Mouse (Mus musculus): ENCODE results near the gene Cep295. TPM values are rescaled to one million over a fixed set of nuclear protein-coding genes. Genes with fewer than 3 reads are reported as not detected.

The Cep295 gene
- total and polyA plus RNA-seq, 2 experiments from 2014 or later: 4.6 to 10.2 TPM

- Histone ChIP-seq H3K9me3 (replicated peaks; ENCODE audit: control insufficient read depth, low read length) (no peaks in the 10 kb centered on the region), H3K4me2 (ENCODE audit: low read depth, low read length) (no peak overlapping the region), H3K27me3 (ENCODE audit: control insufficient read depth, insufficient read depth, low read length) (no peaks in the 10 kb centered on the region), H3K9ac (replicated peaks; ENCODE audit: low read depth, low read length) (no peak overlapping the region), H3K4me3 (ENCODE audit: low read depth, low read length) (no peak overlapping the region), H3K4me1 (ENCODE audit: control insufficient read depth, insufficient read depth) (no peaks in the 10 kb centered on the region), H3K36me3 (replicated peaks; ENCODE audit: control insufficient read depth, insufficient read depth, low read length) (0 out of 2 replicates have a peak, but pooled peaks cover 6% of the 10 kb centered on the region), H3K27ac (ENCODE audit: low read depth) (no peak overlapping the region)
- TF ChIP-seq EP300 (IDR thresholded peaks at IDR 0.05; ENCODE audit: low read depth) (no peak), CTCF (IDR thresholded peaks at IDR 0.05; ENCODE audit: low read depth) (no peak)
- DNase-seq (ENCODE audit: low spot score) (no peak), ATAC-seq (ENCODE audit: insufficient read depth, low read depth) (no peak)
- 87% methylated on average over 5 of the region's 5 CpGs for WGBS
Observed at GRCm38 (mm10) chr9:15300056-15300455, 57.5 kb downstream of the Cep295 start.

- H3K4me2 ChIP-seq (ENCODE audit: low read depth, low read length): no peak overlapping the region
- no peak overlapping the region for H3K27ac ChIP-seq (ENCODE audit: low read depth)
- H3K9me3 ChIP-seq (replicated peaks; ENCODE audit: control insufficient read depth, low read length): no peaks in the 10 kb centered on the region
- 0 out of 2 replicates have a peak, but pooled peaks cover 6% of the 10 kb centered on the region for H3K36me3 ChIP-seq (replicated peaks; ENCODE audit: control insufficient read depth, insufficient read depth, low read length)
- ATAC-seq (ENCODE audit: insufficient read depth, low read depth) (no peak), DNase-seq (ENCODE audit: low spot score) (no peak)
- H3K4me3 ChIP-seq (ENCODE audit: low read depth, low read length): no peak overlapping the region
- TF ChIP-seq CTCF (IDR thresholded peaks at IDR 0.05; ENCODE audit: low read depth): no peak
- no peak for TF ChIP-seq EP300 (IDR thresholded peaks at IDR 0.05; ENCODE audit: low read depth)
- H3K4me1 ChIP-seq (ENCODE audit: control insufficient read depth, insufficient read depth): no peaks in the 10 kb centered on the region
- H3K9ac ChIP-seq (replicated peaks; ENCODE audit: low read depth, low read length): no peak overlapping the region
- WGBS: 66% methylated on average over 2 of the region's 2 CpGs
- no peaks in the 10 kb centered on the region for H3K27me3 ChIP-seq (ENCODE audit: control insufficient read depth, insufficient read depth, low read length)
Observed at GRCm38 (mm10) chr9:15298451-15298850, 59.1 kb downstream of the Cep295 start.

GRCm38 (mm10) chr9:15297112-15297511, 60.5 kb downstream of the Cep295 start:
- TF ChIP-seq EP300 (IDR thresholded peaks at IDR 0.05; ENCODE audit: low read depth) (no peak), CTCF (IDR thresholded peaks at IDR 0.05; ENCODE audit: low read depth) (no peak)
- Histone ChIP-seq H3K4me2 (ENCODE audit: low read depth, low read length) (no peak overlapping the region), H3K9ac (replicated peaks; ENCODE audit: low read depth, low read length) (no peak overlapping the region), H3K27ac (ENCODE audit: low read depth) (no peak overlapping the region), H3K36me3 (replicated peaks; ENCODE audit: control insufficient read depth, insufficient read depth, low read length) (0 out of 2 replicates have a peak, but pooled peaks cover 8% of the 10 kb centered on the region), H3K4me1 (ENCODE audit: control insufficient read depth, insufficient read depth) (no peaks in the 10 kb centered on the region), H3K9me3 (replicated peaks; ENCODE audit: control insufficient read depth, low read length) (no peaks in the 10 kb centered on the region), H3K27me3 (ENCODE audit: control insufficient read depth, insufficient read depth, low read length) (no peaks in the 10 kb centered on the region), H3K4me3 (ENCODE audit: low read depth, low read length) (no peak overlapping the region)
- ATAC-seq (ENCODE audit: insufficient read depth, low read depth) (no peak), DNase-seq (ENCODE audit: low spot score) (no peak)
- WGBS: 77% methylated on average over 7 of the region's 7 CpGs

- Histone ChIP-seq H3K9me3 (replicated peaks; ENCODE audit: control insufficient read depth, low read length) (no peaks in the 10 kb centered on the region), H3K4me3 (ENCODE audit: low read depth, low read length) (no peak overlapping the region), H3K27ac (ENCODE audit: low read depth) (no peak overlapping the region), H3K27me3 (ENCODE audit: control insufficient read depth, insufficient read depth, low read length) (no peaks in the 10 kb centered on the region), H3K4me2 (ENCODE audit: low read depth, low read length) (no peak overlapping the region), H3K9ac (replicated peaks; ENCODE audit: low read depth, low read length) (no peak overlapping the region), H3K36me3 (replicated peaks; ENCODE audit: control insufficient read depth, insufficient read depth, low read length) (peaks cover 9% of the 10 kb centered on the region), H3K4me1 (ENCODE audit: control insufficient read depth, insufficient read depth) (no peaks in the 10 kb centered on the region)
- no peak for TF ChIP-seq EP300 (IDR thresholded peaks at IDR 0.05; ENCODE audit: low read depth)
- WGBS: 52% methylated on average over 6 of the region's 6 CpGs
- ATAC-seq (ENCODE audit: insufficient read depth, low read depth): no peak
- no peak for DNase-seq (ENCODE audit: low spot score)
Observed at GRCm38 (mm10) chr9:15289251-15289650, 68.3 kb downstream of the Cep295 start.

GRCm38 (mm10) chr9:15288402-15288801, 69.2 kb downstream of the Cep295 start:
- WGBS: 85% methylated on average over 3 of the region's 3 CpGs
- no peaks in the 10 kb centered on the region for H3K9me3 ChIP-seq (replicated peaks; ENCODE audit: control insufficient read depth, low read length)
- TF ChIP-seq EP300 (IDR thresholded peaks at IDR 0.05; ENCODE audit: low read depth): no peak
- no peak for TF ChIP-seq CTCF (IDR thresholded peaks at IDR 0.05; ENCODE audit: low read depth)

GRCm38 (mm10) chr9:15287846-15288245, 69.7 kb downstream of the Cep295 start:
- no peak overlapping the region for H3K4me2 ChIP-seq (ENCODE audit: low read depth, low read length)
- TF ChIP-seq CTCF (IDR thresholded peaks at IDR 0.05; ENCODE audit: low read depth) (no peak), EP300 (IDR thresholded peaks at IDR 0.05; ENCODE audit: low read depth) (no peak)
- H3K36me3 ChIP-seq (replicated peaks; ENCODE audit: control insufficient read depth, insufficient read depth, low read length): peaks cover 8% of the 10 kb centered on the region
- no peak overlapping the region for H3K27ac ChIP-seq (ENCODE audit: low read depth)
- no peak for DNase-seq (ENCODE audit: low spot score)
- no peak overlapping the region for H3K4me3 ChIP-seq (ENCODE audit: low read depth, low read length)
- H3K27me3 ChIP-seq (ENCODE audit: control insufficient read depth, insufficient read depth, low read length): no peaks in the 10 kb centered on the region
- H3K9me3 ChIP-seq (replicated peaks; ENCODE audit: control insufficient read depth, low read length): no peaks in the 10 kb centered on the region
- no peaks in the 10 kb centered on the region for H3K4me1 ChIP-seq (ENCODE audit: control insufficient read depth, insufficient read depth)
- no peak for ATAC-seq (ENCODE audit: insufficient read depth, low read depth)
- WGBS: 73% methylated on average over 6 of the region's 6 CpGs
- H3K9ac ChIP-seq (replicated peaks; ENCODE audit: low read depth, low read length): no peak overlapping the region

More at GRCm38 (mm10) chr9:15288402-15288801, 69.2 kb downstream of the Cep295 start:
- no peaks in the 10 kb centered on the region for H3K27me3 ChIP-seq (ENCODE audit: control insufficient read depth, insufficient read depth, low read length)
- H3K27ac ChIP-seq (ENCODE audit: low read depth): no peak overlapping the region
- peaks cover 9% of the 10 kb centered on the region for H3K36me3 ChIP-seq (replicated peaks; ENCODE audit: control insufficient read depth, insufficient read depth, low read length)
- no peak for ATAC-seq (ENCODE audit: insufficient read depth, low read depth)
- DNase-seq (ENCODE audit: low spot score): no peak
- no peaks in the 10 kb centered on the region for H3K4me1 ChIP-seq (ENCODE audit: control insufficient read depth, insufficient read depth)
- H3K4me3 ChIP-seq (ENCODE audit: low read depth, low read length): no peak overlapping the region
- no peak overlapping the region for H3K4me2 ChIP-seq (ENCODE audit: low read depth, low read length)
- no peak overlapping the region for H3K9ac ChIP-seq (replicated peaks; ENCODE audit: low read depth, low read length)
